Mouse (Mus musculus) central nervous system, embryonic 18 days (tissue): Measurements from ENCODE around the gene Rab13. TPM values are rescaled to one million over a fixed set of nuclear protein-coding genes. Genes with fewer than 3 reads are reported as not detected.

Source experiments
- polyA plus RNA-seq: library from polyadenylated mRNA; depleted of rRNA; stranded (reverse); fragments of >200 nt; gene quantifications from 2 replicates; pipeline ENCODE4 v1.2.3, GENCODE M21; 2012; rRNA removed

The Rab13 gene
- 14.4 and 15.2 TPM in 2 replicates for polyA plus RNA-seq

GRCm38 (mm10) chr3:90213377-90213866, at the start of gene Rab13, which contains the start of gene Rps27:
Gene Rab13 (plus strand): TSS chr3:90213695.
Gene Rps27 (minus strand): TSS chr3:90213651.

DNA sequence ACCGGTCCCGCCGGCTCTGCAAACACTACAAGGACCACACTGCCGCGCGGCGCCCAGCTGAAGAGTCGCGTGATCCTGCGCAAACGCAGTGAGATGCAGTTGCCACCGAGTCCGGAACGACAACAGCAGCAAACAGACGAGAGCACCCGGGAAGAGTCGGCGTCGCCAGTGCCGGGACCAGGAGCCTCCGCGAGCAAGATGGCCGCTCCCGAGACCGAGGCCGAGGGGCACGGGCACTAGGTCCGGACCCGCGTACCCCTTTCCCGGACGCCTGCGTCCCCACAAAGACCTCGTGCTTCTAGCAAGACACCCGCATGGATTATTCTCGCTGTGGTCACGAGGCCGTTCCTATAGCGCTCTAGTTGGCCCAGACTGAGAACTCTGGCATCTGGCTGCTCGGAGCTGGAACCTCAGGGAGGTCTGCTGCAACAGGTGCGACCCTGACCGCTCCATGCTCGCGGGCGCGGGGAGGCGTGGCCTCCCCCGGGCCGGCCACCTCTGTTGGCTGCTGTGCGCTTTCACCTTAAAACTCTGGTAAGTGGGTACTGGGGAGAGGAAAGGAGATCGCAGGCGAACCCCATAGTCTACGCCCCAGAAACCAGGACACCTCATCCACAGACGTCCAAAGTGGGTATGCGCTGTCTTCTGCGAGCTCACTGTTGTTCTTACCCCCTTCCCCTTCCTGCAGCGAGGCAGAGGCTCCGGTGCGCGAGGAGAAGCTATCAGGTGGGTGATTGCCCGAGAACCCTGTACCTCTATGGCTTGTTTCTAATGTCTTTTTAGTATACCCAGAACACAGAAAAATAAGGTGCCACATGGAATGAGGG, 18.2 kb downstream of the Rab13 start, which contains the start of gene Jtb:
Jtb (plus strand) TSS at position 91 of the 827 bp plus-strand sequence.

GRCm38 (mm10) chr3:90242984-90243775, 29.7 kb downstream of the Rab13 start, which contains the start of gene Creb3l4:
Gene Creb3l4 (minus strand): TSS chr3:90243512.

DNA sequence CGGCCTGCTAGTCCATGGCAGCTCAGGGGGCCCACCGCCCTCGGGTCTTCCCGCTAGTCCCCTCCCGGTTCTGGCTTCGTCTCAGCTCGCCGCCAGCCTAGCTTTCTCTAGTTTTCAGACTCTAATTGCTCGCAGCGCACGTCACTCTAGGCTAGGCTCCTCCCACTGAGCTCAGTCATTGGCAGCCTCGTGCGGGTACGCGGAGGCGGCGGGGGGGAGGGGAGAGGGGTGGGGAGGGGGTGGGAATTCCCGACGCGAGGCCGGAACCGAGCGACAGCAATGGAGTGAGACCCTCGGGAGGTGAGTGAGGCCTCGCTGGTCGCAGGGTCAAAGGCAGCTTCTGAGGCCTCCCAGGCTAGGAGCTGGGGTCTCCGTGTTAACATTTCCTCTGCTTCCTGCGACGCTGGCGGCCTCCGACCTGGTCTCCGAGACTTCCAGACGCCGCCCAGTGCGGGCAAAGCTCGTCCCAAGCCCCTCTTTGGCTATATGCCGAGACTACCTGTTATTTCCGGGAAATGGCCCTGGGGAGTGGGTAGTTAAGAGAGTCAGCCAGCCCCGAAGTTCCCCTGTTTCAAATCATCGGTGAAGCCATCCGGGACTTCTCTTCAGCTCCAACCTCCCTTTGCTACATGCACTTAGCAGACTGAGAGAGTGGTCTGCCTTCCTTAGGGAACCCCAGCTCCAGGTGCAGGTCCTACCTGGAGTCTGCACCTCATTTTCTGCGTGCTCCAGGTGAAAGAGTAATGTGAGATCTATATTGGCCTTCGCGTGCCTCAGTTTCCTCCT, 34.7 kb downstream of the Rab13 start, which contains the start of gene Slc39a1:
Slc39a1 (plus strand) TSS at position 213 of the 786 bp plus-strand sequence.

DNA sequence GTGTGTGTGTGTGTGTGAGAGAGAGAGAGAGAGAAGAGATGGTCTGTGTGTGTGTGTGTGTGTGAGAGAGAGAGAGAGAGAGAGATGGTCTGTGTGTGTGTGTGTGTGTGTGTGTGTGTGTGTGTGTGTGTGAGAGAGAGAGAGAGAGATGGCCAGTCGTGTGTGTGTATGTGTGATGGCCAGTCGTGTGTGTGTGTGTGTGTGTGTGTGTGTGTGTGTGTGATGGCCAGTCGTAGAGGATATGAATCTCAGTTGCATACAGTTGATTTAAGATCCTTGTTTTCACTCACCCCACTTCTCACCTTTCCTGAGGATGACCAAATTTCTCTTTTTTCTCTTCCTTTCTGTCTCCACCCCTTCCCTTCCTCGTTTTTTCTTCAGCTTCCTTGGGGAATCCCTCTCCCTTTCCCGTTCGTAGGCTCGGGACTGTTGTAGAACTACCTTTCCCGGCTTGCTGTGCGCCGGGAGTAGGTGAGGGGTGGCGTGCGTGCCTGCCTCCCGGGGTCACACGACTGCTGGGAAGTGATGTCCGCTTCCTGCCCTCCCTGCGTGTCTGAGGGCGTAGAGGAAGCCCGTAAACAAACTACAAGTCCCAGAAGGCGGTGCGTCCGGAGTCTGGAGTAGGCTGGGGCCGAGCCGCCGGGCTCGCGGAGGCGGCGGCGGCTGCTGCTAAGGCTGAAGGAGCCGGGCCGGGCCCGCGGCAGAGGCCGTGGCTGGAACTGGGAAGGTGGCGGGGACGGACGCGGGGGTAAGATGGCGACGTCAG, 40.3 kb downstream of the Rab13 start, which contains the start of gene Crtc2:
Crtc2 (plus strand) TSS at position 511 of the 766 bp plus-strand sequence.

DNA sequence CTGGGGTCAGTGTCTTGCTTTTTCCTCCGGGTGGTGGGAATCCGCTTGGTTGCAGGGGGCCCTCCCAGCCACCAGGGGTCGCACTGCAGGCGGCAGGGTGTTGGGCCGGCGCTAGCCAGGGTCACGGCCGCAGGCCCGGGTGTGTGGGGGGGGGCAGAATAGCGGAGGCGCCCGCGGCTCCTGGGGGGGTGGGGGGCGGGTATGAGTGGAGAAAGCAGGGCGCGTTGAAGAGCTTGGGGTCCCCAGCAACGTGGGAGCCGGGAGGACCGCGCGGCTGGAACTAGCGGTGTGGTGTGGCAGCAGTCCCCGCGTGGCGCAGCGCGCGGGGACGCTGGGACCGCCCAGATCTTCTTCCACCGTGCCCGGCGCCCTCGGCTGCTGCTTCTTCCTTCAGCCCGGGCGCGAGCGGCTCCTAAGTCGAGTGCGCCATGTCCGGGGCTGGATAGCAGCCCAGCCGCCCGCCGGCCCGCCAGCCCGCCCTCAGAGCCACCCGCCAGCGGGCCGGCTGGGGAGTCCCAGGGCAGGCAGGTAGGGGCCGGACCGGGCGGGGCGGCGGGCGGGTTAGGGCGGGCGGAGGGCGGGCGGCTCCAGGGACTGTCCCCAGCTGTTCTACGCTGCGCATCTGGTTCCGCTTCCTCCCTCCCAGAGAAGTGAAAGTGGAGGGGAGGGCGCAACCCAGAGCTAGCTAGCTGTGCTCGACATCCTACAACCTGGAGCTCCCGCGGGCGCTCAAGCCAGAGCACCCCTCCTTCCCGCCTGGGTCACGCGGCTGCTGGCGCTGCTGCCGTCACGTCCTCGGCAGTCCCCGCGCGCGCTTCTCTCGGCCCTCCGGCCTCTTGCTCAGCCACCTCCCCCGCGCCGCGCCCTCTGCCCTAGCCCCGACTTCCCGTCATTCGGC, 51.8 kb downstream of the Rab13 start, which contains the start of gene Dennd4b:
Dennd4b (plus strand) TSS at position 152 of the 898 bp plus-strand sequence.

Other genes starting within 250 kb of the Rab13 start
- 89.2 and 102 TPM in 2 replicates for gene Hax1, start 214.9 kb upstream of the Rab13 start, polyA plus RNA-seq
- gene 4933434E20Rik, start 162.1 kb upstream of the Rab13 start, polyA plus RNA-seq = 89.6 and 94.7 TPM in 2 replicates
- gene Ubap2l, start 161.1 kb upstream of the Rab13 start, polyA plus RNA-seq = 119 and 130 TPM in 2 replicates
- 233 and 236 TPM in 2 replicates for gene Tpm3, start 141.0 kb upstream of the Rab13 start, polyA plus RNA-seq
- 1.2 TPM in 2 replicates for gene Nup210l, start 109.6 kb upstream of the Rab13 start, polyA plus RNA-seq
- gene Rps27, start within 50 bp of the Rab13 start, polyA plus RNA-seq = 2,349 and 2,572 TPM in 2 replicates
- gene Jtb, start 17.9 kb downstream of the Rab13 start, polyA plus RNA-seq = 74.7 and 75.3 TPM in 2 replicates
- gene Creb3l4, start 29.8 kb downstream of the Rab13 start, polyA plus RNA-seq = 0.98 and 1.0 TPM in 2 replicates
- gene Slc39a1, start 34.5 kb downstream of the Rab13 start, polyA plus RNA-seq = 23.9 and 24.3 TPM in 2 replicates
- gene Crtc2, start 40.5 kb downstream of the Rab13 start, polyA plus RNA-seq = 42.5 and 55.8 TPM in 2 replicates
- gene Dennd4b, start 51.5 kb downstream of the Rab13 start, polyA plus RNA-seq = 25.3 and 25.9 TPM in 2 replicates
- gene Gatad2b, start 79.5 kb downstream of the Rab13 start, polyA plus RNA-seq = 24.3 and 31.8 TPM in 2 replicates
- gene Slc27a3, start 176.2 kb downstream of the Rab13 start, polyA plus RNA-seq = 52.9 and 54.6 TPM in 2 replicates
- 53.9 and 55.9 TPM in 2 replicates for gene Ints3, start 219.9 kb downstream of the Rab13 start, polyA plus RNA-seq